In genomic region chr15:77186096-77186495, GRCm38 (mm10) we compare ENCODE assay signal across 18 mouse cellular contexts.
DNase-seq lines count a peak whose midpoint lies in the region; ATAC-seq and TF ChIP-seq lines count a peak whose summit lies in the region.
"Had no signal": no experiment of that assay in that cellular context is flagged by ENCODE, and none has a peak within 500 bp of the region (broad histone marks: within the 10 kb centered on the region; RNA-seq: fewer than 3 reads in every experiment).

No protein-coding gene starts in this region.

- peaks cover 19% of the 10 kb centered on the region for H3K36me3 ChIP-seq in heart, adult 2 months (ENCODE audit: control insufficient read depth, insufficient read depth, low read length)
- H3K36me3 ChIP-seq in heart, embryonic 11.5 days (ENCODE audit: control insufficient read depth, insufficient read depth, low read length), result no peaks in the 10 kb centered on the region
- H3K36me3 ChIP-seq: liver, embryonic 12.5 days; midbrain, embryonic 15.5 days; neural tube, embryonic 15.5 days had no signal

- no peaks in the 10 kb centered on the region for H3K27me3 ChIP-seq in heart, adult 2 months (ENCODE audit: control insufficient read depth, insufficient read depth, low read length)
- no peaks in the 10 kb centered on the region for H3K27me3 ChIP-seq in heart, embryonic 11.5 days (ENCODE audit: control insufficient read depth, insufficient read depth, low read length)
- no peaks in the 10 kb centered on the region for H3K27me3 ChIP-seq in Patski
- H3K27me3 ChIP-seq: hindbrain, embryonic 13.5 days; liver, embryonic 12.5 days; midbrain, embryonic 15.5 days; neural tube, embryonic 15.5 days had no signal

- H3K4me2 ChIP-seq in heart, embryonic 11.5 days, result no peak overlapping the region
- H3K4me2 ChIP-seq: hindbrain, embryonic 13.5 days; liver, embryonic 12.5 days; midbrain, embryonic 15.5 days; neural tube, embryonic 15.5 days had no signal

- CTCF ChIA-PET in Patski (lab: Charles Lee), result no interaction called here

- POLR2A ChIA-PET in Patski (lab: Charles Lee), result interaction anchor here (1.0 kb wide), 1 partner anchor 32 kb away, joined by 3 read pairs; no protein-coding TSS in a partner anchor

- peak overlapping the region; percentile 53 for H3K27ac ChIP-seq in heart, adult 2 months
- no peak overlapping the region for H3K27ac ChIP-seq in heart, embryonic 11.5 days (ENCODE audit: low read depth, low read length)
- no peak overlapping the region for H3K27ac ChIP-seq in layer of hippocampus, adult 2 months
- H3K27ac ChIP-seq: hindbrain, embryonic 13.5 days; liver, embryonic 12.5 days; midbrain, embryonic 15.5 days; neural tube, embryonic 15.5 days had no signal

- peaks cover 3% of the 10 kb centered on the region; the same call in 1 of the 2 replicates for H3K79me2 ChIP-seq in heart, adult 2 months (replicated peaks; ENCODE audit: control insufficient read depth, insufficient read depth, low read length)

- no peak for DNase-seq in heart, adult 2 months
- DNase-seq in layer of hippocampus, adult 2 months (ENCODE audit: low spot score in 2 of 2), result no peak
- no peak for DNase-seq in layer of hippocampus, adult 8-10 months (ENCODE audit: low spot score in 2 of 2)
- DNase-seq in 416B (ENCODE audit: low read depth), result peak; percentile 4
- no peak for DNase-seq in Patski (ENCODE audit: low read depth, low spot score)
- no peak for DNase-seq in urinary bladder, postnatal 36 days (ENCODE audit: low spot score in 2 of 2)
- no peak for DNase-seq in cerebellum, postnatal 4 days (ENCODE audit: low spot score in 2 of 2)
- DNase-seq: cerebellum, adult 11 months; layer of hippocampus, postnatal 36 days; right cerebral cortex, postnatal 14 days; thymus, adult 18-20 months; thymus, postnatal 4 days had no signal

- TF ChIP-seq POLR2A in heart, adult 2 months (IDR thresholded peaks at IDR 0.05; ENCODE audit: insufficient read depth, low read depth, low read length), result no peak

- 0 out of 2 replicates have a peak, but pooled peaks cover 3% of the 10 kb centered on the region for H3K9me3 ChIP-seq in heart, embryonic 11.5 days (replicated peaks; ENCODE audit: control insufficient read depth, low read length)
- H3K9me3 ChIP-seq: hindbrain, embryonic 13.5 days; liver, embryonic 12.5 days; midbrain, embryonic 15.5 days; neural tube, embryonic 15.5 days had no signal

- WGBS in heart, adult 2 months, result 74% methylated on average over 1 of the region's 1 CpGs
- WGBS in heart, embryonic 11.5 days (ENCODE audit: insufficient replicate concordance), result 88% methylated on average over 1 of the region's 1 CpGs

- no peak overlapping the region for H3K4me3 ChIP-seq in heart, adult 2 months
- H3K4me3 ChIP-seq in heart, embryonic 11.5 days (ENCODE audit: low read depth, low read length), result no peak overlapping the region
- no peak overlapping the region for H3K4me3 ChIP-seq in layer of hippocampus, adult 2 months
- H3K4me3 ChIP-seq: hindbrain, embryonic 13.5 days; liver, embryonic 12.5 days; midbrain, embryonic 15.5 days; neural tube, embryonic 15.5 days had no signal

- H3K9ac ChIP-seq in heart, adult 2 months (ENCODE audit: low read depth, low read length), result no peak overlapping the region
- no peak overlapping the region for H3K9ac ChIP-seq in heart, embryonic 11.5 days (ENCODE audit: low read depth, low read length)
- H3K9ac ChIP-seq: hindbrain, embryonic 13.5 days; liver, embryonic 12.5 days; midbrain, embryonic 15.5 days; neural tube, embryonic 15.5 days had no signal

- in situ Hi-C loops in Patski (cut with MboI; ENCODE audit: low pct_unique_long_range_greater_than_20kb), result no loop called here

- peaks cover 9% of the 10 kb centered on the region for H3K4me1 ChIP-seq in heart, adult 2 months (ENCODE audit: control insufficient read depth, insufficient read depth, low read length)
- H3K4me1 ChIP-seq in heart, embryonic 11.5 days (ENCODE audit: control insufficient read depth, insufficient read depth, low read length), result peaks cover 18% of the 10 kb centered on the region
- H3K4me1 ChIP-seq: liver, embryonic 12.5 days had no signal

- ATAC-seq in heart, embryonic 11.5 days (replicated peaks; ENCODE audit: insufficient number of reproducible peaks, low FRiP score, low TSS enrichment), result no peak
- ATAC-seq in Patski, result no peak
- ATAC-seq: forebrain, embryonic 16.5 days; liver, embryonic 12.5 days; midbrain, embryonic 15.5 days had no signal

- peak; percentile 49 for TF ChIP-seq CTCF in heart, adult 2 months (IDR thresholded peaks at IDR 0.05)
- TF ChIP-seq CTCF in layer of hippocampus, adult 2 months (conservative IDR thresholded peaks at IDR 0.05), result peak; percentile 47
- TF ChIP-seq CTCF in Patski (IDR thresholded peaks at IDR 0.05), result peak; percentile 44

- intact Hi-C loops in heart, adult 2 months (cut with DNase I), result no loop called here

- TF ChIP-seq EP300 in heart, adult 2 months (IDR thresholded peaks at IDR 0.05; ENCODE audit: insufficient read depth, low read depth, low read length), result no peak
